Mouse (Mus musculus): ENCODE results near the gene Dcaf12. TPM values are rescaled to one million over a fixed set of nuclear protein-coding genes. Genes with fewer than 3 reads are reported as not detected.

Dcaf12 gene
- polyA plus RNA-seq, 1 experiment from 2014 or later, result 76.6 TPM

DNA sequence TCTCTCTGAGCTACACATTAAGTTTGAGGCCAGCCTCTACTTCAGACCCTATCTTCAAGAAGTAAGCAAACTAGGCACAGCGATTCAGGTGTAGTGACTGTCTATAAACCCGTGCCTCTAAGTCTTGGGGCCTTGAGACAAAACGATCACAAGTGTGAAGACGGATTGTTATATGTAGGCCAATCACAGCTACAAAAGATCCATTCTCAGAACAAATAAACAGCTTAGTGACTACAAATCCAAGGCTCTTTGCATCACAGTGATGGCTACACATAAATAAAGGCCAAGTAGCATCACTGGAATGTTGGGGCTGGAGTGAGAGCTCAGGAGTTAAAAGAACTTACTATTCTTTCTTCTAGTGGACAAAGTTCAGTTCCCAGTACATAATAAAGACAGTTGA, 55.7 kb downstream of the Dcaf12 start:
- H3K36me3 ChIP-seq (ENCODE audit: insufficient read depth, low read length), result 0 out of 2 replicates have a peak, but pooled peaks cover 3% of the 10 kb centered on the region
- no peak overlapping the region for H3K27ac ChIP-seq (ENCODE audit: low read length)
- H3K27me3 ChIP-seq (ENCODE audit: insufficient read depth, low read length), result no peaks in the 10 kb centered on the region
- H3K4me1 ChIP-seq (ENCODE audit: insufficient read depth, low read length), result 0 out of 2 replicates have a peak, but pooled peaks cover 5% of the 10 kb centered on the region
- H3K9ac ChIP-seq (replicated peaks; ENCODE audit: low read length), result no peak overlapping the region
- H3K4me2 ChIP-seq (replicated peaks; ENCODE audit: low read depth, low read length), result no peak overlapping the region
- ATAC-seq (ENCODE audit: low FRiP score, low TSS enrichment), result no peak
- 92% methylated on average over 4 of the region's 4 CpGs for WGBS
- H3K9me3 ChIP-seq (ENCODE audit: low read length), result no peaks in the 10 kb centered on the region
- H3K4me3 ChIP-seq (ENCODE audit: low read length), result no peak overlapping the region

DNA sequence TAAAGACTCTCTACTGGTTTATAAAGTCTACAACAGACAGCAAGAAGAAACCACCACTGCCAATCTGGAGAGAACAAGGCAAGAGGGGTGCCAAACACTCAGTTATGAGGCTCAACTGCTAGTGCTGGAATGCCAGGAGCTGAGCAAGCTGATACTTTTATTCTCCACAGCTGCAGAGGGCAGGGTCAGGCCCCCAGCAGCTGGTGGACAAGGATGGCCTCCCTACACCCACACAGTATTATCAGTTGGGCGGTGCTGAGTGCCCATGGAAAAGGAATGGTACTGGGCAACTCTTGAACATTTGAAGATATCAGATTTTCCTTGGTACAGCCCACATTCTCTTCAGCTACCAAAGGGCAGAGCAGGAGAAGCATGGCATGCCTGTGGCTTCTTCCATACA, 56.9 kb downstream of the Dcaf12 start:
- Histone ChIP-seq H3K9me3 (ENCODE audit: low read length) (no peaks in the 10 kb centered on the region), H3K4me2 (replicated peaks; ENCODE audit: low read depth, low read length) (no peak overlapping the region), H3K4me3 (ENCODE audit: low read length) (no peak overlapping the region), H3K9ac (replicated peaks; ENCODE audit: low read length) (no peak overlapping the region), H3K36me3 (ENCODE audit: insufficient read depth, low read length) (0 out of 2 replicates have a peak, but pooled peaks cover 1% of the 10 kb centered on the region), H3K27me3 (ENCODE audit: insufficient read depth, low read length) (no peaks in the 10 kb centered on the region), H3K4me1 (ENCODE audit: insufficient read depth, low read length) (0 out of 2 replicates have a peak, but pooled peaks cover 5% of the 10 kb centered on the region), H3K27ac (ENCODE audit: low read length) (no peak overlapping the region; the same call in 1 of the 2 replicates)
- WGBS, result 68% methylated on average over 1 of the region's 1 CpGs
- peak; percentile 81; the same call in 1 of the 2 replicates for ATAC-seq (ENCODE audit: low FRiP score, low TSS enrichment)

DNA sequence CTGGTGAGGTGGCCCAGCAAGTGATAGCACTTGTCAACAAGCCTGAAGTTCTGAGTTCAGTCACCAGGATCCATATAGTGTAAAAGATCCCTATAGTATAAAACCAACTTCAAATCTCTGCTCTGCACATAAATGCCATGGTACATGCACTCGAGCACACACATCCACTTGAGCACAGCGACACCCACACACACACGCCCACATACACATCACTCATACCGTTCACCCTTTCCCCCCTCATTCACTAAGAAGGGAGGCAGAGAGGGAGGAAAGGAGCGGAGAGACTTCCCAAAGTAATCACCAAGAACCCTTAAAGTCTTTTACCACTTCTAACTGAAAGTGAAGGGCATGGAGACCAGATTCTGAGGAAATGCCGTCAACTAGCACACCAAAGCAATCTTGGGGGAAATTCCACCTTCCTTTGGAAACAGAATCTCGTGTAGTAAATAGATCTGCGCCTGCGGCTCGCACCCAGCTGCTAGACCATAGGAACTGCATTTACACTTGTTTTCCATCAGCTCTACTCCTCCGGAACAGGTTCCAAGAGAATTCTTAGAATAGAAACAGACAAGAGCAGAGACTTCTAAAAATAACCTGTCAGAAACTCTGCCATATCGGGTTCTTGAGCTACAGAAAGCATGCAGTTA, 59.0 kb downstream of the Dcaf12 start:
- peaks cover 5% of the 10 kb centered on the region; the same call in 1 of the 2 replicates for H3K36me3 ChIP-seq (ENCODE audit: insufficient read depth, low read length)
- H3K27ac ChIP-seq (ENCODE audit: low read length), result no peak overlapping the region
- no peaks in the 10 kb centered on the region for H3K9me3 ChIP-seq (ENCODE audit: low read length)
- H3K4me2 ChIP-seq (replicated peaks; ENCODE audit: low read depth, low read length), result no peak overlapping the region
- no peak for ATAC-seq (ENCODE audit: low FRiP score, low TSS enrichment)
- 0 out of 2 replicates have a peak, but pooled peaks cover 5% of the 10 kb centered on the region for H3K4me1 ChIP-seq (ENCODE audit: insufficient read depth, low read length)
- H3K4me3 ChIP-seq (ENCODE audit: low read length), result no peak overlapping the region
- no peaks in the 10 kb centered on the region for H3K27me3 ChIP-seq (ENCODE audit: insufficient read depth, low read length)
- no peak overlapping the region for H3K9ac ChIP-seq (replicated peaks; ENCODE audit: low read length)
- whole genome bisulfite sequencing, result 74% methylated on average over 12 of the region's 12 CpGs

DNA sequence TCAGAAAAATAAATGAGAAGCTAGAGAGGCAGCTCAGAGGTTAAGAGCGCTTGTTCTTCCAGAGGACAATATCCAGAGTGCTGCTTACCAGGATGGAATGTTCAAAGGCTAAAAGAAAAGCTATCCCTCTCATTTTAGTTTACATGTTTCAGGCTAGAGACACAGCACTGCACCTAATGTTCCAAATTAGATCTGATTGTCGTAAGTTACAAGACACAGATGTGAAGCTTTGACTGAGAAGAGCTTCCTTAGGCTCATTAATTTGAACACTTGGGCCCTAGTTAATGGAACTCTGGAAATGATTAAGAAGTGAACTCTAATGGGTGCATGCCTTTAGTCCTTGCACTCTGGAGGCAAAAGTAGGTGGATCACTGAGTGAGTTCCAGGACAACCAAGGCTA, 60.9 kb downstream of the Dcaf12 start:
- no peaks in the 10 kb centered on the region for H3K27me3 ChIP-seq (ENCODE audit: insufficient read depth, low read length)
- H3K27ac ChIP-seq (ENCODE audit: low read length), result no peak overlapping the region
- 78% methylated on average over 2 of the region's 2 CpGs for WGBS
- 0 out of 2 replicates have a peak, but pooled peaks have one; percentile 31 for ATAC-seq (ENCODE audit: low FRiP score, low TSS enrichment)
- no peak overlapping the region for H3K9ac ChIP-seq (replicated peaks; ENCODE audit: low read length)
- peaks cover 12% of the 10 kb centered on the region for H3K36me3 ChIP-seq (ENCODE audit: insufficient read depth, low read length)
- no peaks in the 10 kb centered on the region for H3K9me3 ChIP-seq (ENCODE audit: low read length)
- no peak overlapping the region for H3K4me3 ChIP-seq (ENCODE audit: low read length)
- H3K4me1 ChIP-seq (ENCODE audit: insufficient read depth, low read length), result 0 out of 2 replicates have a peak, but pooled peaks cover 3% of the 10 kb centered on the region
- H3K4me2 ChIP-seq (replicated peaks; ENCODE audit: low read depth, low read length), result no peak overlapping the region

DNA sequence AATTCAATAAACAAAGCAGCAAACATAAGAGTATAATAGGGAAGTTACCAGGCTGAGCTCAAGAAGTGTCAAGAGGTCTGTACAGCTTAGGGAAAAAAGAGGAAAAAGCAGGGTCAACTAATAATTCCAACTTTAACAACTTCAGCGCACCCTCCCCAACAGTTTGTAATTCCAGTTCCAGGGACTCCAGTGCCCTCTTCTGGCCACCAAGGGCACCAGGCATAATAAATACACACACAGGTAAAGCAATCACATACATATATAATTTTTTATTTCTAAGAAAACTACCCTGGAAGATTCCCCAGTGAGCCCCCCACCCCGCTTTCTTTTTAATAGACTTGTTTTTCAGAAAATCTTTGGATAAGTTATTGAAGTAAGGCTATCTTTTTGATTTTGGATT, 69.3 kb downstream of the Dcaf12 start:
- no peak overlapping the region for H3K4me2 ChIP-seq (replicated peaks; ENCODE audit: low read depth, low read length)
- H3K27ac ChIP-seq (ENCODE audit: low read length), result no peak overlapping the region
- H3K4me3 ChIP-seq (ENCODE audit: low read length), result no peak overlapping the region
- ATAC-seq (ENCODE audit: low FRiP score, low TSS enrichment), result no peak
- WGBS, result 96% methylated on average over 2 of the region's 2 CpGs
- H3K9ac ChIP-seq (replicated peaks; ENCODE audit: low read length), result no peak overlapping the region
- H3K4me1 ChIP-seq (ENCODE audit: insufficient read depth, low read length), result no peaks in the 10 kb centered on the region
- peaks cover 26% of the 10 kb centered on the region for H3K36me3 ChIP-seq (ENCODE audit: insufficient read depth, low read length)
- H3K27me3 ChIP-seq (ENCODE audit: insufficient read depth, low read length), result no peaks in the 10 kb centered on the region
- H3K9me3 ChIP-seq (ENCODE audit: low read length), result no peaks in the 10 kb centered on the region

Other genes starting within 250 kb of the Dcaf12 start
- gene Aqp3, start 216.7 kb downstream of the Dcaf12 start, polyA plus RNA-seq (2015; fragmentation: Nextera tagmentation; extraction: Ambion mirVana), result 55.3 and 56.8 TPM in 2 replicates
- 34.7 and 37.8 TPM in 2 replicates for gene Nol6, start 190.4 kb downstream of the Dcaf12 start, polyA plus RNA-seq (2015; fragmentation: Nextera tagmentation; extraction: Ambion mirVana)
- gene Ube2r2, start 179.1 kb downstream of the Dcaf12 start, polyA plus RNA-seq (2015; fragmentation: Nextera tagmentation; extraction: Ambion mirVana), result 76.1 and 86.1 TPM in 2 replicates
- 64.5 and 76.4 TPM in 2 replicates for gene Ubap2, start 39.7 kb downstream of the Dcaf12 start, polyA plus RNA-seq (2015; fragmentation: Nextera tagmentation; extraction: Ambion mirVana)
- gene Ubap1, start 34.1 kb upstream of the Dcaf12 start, polyA plus RNA-seq (2015; fragmentation: Nextera tagmentation; extraction: Ambion mirVana), result 59.9 and 62.7 TPM in 2 replicates
- 5.8 and 6.5 TPM in 2 replicates for gene Kif24, start 150.0 kb upstream of the Dcaf12 start, polyA plus RNA-seq (2015; fragmentation: Nextera tagmentation; extraction: Ambion mirVana)
- 54.4 and 56.0 TPM in 2 replicates for gene Nudt2, start 150.3 kb upstream of the Dcaf12 start, polyA plus RNA-seq (2015; fragmentation: Nextera tagmentation; extraction: Ambion mirVana)
- 9.3 and 9.5 TPM in 2 replicates for gene AI464131, start 188.2 kb upstream of the Dcaf12 start, polyA plus RNA-seq (2015; fragmentation: Nextera tagmentation; extraction: Ambion mirVana)
- 0.37 and 0.57 TPM in 2 replicates for gene 1110017D15Rik, start 202.4 kb upstream of the Dcaf12 start, polyA plus RNA-seq (2015; fragmentation: Nextera tagmentation; extraction: Ambion mirVana)